Mouse (Mus musculus): ENCODE measurements around the gene Tbc1d2b.

Tbc1d2b gene

DNA sequence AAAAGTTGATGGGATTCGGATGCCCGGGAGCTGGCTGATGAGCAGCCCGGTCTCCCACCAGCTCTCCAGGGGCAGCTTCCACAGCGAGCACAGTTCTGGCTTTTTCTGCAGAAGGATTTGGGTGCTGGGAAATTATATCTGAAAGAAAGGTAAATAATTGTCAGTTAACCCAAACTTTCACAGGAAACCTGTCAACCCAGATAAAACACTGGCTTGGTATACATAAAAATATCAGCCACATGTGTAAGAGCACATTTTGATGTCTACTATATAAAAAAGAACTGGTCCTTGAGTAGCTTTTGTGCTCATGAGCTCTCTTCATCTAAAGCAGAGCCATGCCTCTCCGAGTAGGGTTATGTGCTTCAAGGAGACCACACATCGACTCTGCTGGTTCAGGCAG, 29.6 kb downstream of the Tbc1d2b start:
- no peak for DNase-seq

GRCm38 (mm10) chr9:90240560-90240959, 30.0 kb downstream of the Tbc1d2b start:
- DNase-seq: no peak

DNA sequence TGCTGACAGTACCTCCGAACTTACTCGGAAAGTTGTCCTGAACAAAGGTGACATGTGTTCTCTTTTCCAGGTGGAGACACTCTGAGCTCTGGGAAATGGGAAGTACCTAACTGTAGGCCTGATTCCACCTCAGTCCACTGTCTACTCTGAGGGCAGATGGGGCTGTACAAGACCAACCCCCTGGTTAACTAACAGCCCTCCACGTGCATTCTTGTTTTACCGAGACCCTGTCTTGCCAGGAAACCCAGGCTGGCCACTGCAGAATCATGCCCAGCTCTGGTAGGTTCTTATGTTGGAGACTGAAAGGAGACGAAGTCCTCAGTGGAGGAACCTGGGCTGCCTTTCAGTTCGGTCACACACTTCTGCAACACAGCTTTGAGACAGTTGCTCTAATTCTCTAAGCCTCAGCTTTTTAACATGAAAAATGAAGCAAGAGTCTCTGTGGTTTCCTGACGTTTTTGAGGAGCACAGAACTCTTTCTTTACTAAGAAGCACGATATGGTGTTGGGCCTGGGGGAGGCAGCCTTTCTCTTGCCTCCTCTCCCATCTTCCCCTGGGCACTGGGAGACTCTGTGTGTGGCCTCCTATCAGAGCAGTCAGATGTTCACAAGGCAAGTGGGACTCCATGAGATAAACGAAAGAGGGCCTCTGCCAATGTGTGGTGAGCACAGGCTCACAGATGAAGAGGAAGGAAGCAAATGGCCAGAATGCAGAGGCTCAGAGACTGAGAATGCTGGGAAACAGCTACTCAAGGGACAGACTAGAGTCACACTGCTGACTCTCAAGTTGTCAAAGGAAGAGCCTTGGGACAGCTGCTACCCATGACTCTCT, 33.2 kb downstream of the Tbc1d2b start:
- no peak for DNase-seq

- no peak for DNase-seq
Measured at GRCm38 (mm10) chr9:90236817-90237216, 33.8 kb downstream of the Tbc1d2b start.

DNA sequence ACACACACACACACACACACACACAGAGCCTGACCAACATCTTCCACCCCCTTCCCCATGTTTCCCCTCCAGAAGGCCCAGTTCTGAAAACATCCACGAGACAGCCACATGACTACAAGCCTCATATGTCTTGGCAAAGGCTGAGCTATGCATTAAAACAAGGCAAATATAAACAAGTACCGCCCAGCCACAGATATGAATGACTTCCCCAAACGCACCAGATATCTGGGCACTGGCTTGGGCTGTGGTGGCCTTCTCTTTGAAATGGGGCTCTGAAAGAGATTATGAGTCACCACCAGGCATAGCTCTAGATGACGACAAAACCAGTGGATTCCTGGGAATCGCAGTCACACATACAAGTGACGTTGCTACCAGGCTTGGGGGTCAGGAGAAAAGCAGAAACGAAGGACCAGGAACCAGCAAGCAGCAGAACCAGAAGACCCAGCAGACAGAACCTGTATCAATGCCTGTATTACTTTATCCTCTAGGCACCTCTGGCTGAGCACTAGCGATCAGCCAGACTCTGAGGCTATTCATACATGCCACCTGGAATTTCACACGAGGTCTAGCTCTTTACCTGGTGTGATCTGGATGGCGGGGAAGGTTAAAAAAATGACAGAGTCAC, 35.2 kb downstream of the Tbc1d2b start:
- DNase-seq: no peak

DNA sequence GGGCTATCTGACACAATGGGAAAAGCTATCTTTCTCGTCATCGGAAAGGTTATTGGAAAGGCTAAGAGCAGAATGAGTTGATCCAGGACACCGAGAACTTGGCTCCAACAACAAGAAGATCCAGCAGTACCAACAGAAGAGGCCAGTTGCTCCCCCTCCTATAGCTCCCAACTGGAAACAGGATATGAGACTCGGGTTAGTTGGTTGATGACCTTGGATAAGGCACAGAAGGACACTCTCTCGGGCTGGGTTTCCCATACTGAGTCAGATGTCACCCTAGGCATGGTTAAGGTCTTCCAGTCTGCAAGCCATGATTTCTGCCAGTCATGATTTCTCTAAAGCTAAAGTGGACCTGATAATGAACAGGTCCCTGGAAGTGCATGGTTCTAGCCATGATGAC, 35.8 kb downstream of the Tbc1d2b start:
- no peak for DNase-seq

DNA sequence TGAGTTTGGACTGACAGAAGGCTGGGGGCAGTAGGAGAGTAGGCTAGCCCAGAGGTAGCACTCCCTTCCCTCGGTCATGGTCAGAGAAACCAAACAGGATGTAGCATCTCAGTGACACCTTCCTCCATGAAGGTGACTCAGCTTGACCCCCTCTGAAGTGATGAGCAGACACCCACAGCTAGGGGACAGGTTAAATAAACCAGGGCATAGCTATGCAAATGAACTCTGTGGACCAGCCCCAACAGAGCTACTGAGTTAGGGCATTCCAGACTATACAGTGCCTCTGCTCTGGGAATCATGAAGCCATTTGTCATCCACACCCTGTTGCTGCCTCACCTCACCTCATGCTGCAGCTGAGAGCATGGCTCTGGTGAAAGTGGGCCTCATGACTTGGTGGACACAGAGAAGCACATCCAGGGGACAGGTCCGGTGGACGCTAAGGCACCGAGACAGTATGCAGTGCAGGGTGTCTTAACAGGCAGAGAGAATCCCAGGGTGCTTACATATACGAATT, 36.6 kb downstream of the Tbc1d2b start:
- DNase-seq: no peak

- no peak for DNase-seq
Measured at GRCm38 (mm10) chr9:90232781-90233690, 37.6 kb downstream of the Tbc1d2b start.

- no peak for DNase-seq
Measured at GRCm38 (mm10) chr9:90227171-90227570, 43.4 kb downstream of the Tbc1d2b start.

- no peak for DNase-seq
Measured at GRCm38 (mm10) chr9:90226742-90227096, 43.9 kb downstream of the Tbc1d2b start.

DNA sequence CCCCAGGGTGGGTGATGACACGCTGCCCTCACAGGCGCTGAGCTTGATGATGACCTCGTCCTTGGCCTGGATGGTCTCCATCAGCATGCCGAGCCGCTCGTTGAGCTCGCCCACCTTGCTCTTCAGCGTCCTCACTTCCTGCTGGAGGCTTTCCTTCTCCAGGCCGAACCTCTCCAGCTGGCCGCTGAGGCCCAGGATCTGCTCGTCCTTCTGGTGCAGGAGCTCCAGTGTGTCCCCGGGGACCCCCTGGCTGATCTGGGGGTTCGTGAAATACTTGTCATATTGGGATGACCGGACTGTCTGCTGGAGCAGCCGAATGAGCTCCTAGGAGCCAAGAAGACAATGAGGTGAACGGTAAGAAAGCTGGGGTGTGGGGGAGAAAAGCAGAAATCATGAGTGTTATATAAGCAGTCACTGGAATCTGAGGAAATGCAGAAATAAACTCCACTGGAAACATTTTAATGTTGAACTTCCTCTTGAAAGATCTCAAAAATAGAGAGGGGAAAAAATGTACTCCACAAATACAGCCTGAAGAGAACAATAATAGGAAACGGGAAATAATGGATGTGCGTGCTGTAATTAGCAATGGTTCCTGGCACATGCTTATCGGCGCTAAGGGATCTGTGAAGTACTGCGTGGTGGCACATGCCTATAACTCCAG, 44.4 kb downstream of the Tbc1d2b start:
- no peak for DNase-seq

- peak; percentile 41 for DNase-seq
Measured at GRCm38 (mm10) chr9:90222275-90222674, 48.3 kb downstream of the Tbc1d2b start.

GRCm38 (mm10) chr9:90217501-90217900, 53.1 kb downstream of the Tbc1d2b start:
- DNase-seq: no peak

DNA sequence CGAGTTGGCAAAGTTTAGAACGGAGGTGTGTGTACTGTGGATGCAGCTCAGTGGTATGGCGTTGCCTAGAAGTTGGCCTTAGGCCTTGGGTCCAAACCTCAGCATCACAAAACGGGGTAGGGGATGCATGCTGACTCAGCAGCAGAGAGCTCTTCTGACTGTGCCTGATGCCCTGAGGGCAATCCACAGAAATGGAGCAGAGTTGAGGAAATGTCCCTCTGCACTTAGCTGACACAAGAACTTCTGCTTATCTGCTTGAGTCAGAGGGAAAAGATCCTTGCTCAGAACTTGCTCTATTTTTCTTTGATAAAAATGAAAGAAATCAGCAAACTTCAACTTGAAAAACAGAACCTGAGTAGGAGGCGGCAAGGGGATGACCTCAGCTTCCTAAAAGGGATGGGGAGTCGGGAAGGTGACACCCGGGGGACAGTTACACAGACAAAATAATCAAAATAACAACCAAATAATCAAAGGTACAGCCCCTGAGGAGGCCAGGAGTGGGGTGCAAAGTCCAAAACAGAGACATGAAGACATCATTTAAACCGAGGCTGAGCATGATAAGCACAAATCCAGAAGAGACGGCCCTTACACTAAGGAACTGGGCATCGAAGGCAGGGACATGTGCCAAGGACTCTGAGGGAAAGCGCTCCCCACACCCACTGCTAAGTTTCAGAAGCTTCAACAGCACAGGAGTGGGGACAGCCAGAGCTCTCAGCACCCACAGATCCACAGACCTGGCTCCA, 54.2 kb downstream of the Tbc1d2b start:
- no peak for DNase-seq

DNA sequence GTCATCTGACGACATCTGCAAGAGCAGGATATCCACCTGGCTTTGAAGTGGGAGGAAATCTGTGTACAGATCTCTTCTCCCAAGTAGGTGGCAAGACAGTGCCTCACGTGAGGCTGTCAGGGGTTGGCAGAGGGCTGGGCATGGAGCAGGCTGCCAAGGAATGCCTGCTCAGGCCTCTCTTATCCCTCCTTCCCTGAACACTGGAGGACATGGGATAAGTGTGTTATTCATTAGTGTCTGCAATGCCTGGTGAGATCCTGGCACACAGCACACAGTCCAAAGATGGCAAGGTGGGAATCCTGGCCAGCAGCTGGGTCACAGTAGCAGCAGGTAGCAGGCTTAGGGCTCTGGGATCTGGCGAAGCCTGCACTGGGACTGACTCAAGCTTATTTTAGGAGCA, 57.5 kb downstream of the Tbc1d2b start:
- DNase-seq: peak; percentile 52

DNA sequence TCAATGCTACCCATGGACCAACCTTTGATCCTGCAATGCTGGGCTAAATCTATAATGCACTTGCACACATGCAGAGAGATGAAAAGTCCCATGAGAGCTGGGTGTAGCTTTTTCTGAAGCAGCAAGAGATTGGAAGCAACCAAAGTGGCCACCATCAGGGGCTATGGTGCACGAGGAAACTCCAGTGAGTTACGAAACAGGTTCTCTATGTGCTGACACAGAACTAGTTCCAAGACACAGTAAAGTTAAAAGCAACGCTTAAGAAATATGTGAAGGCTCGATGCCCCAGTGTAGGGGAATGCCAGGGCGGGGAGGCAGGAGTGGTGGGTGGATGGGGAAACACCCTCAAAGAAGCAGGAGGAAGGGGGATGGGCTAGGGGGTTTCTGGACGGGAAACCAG, 61.9 kb downstream of the Tbc1d2b start:
- DNase-seq: no peak

- no peak for DNase-seq
Measured at GRCm38 (mm10) chr9:90207808-90208207, 62.8 kb downstream of the Tbc1d2b start.

- peak; percentile 67 for DNase-seq
Measured at GRCm38 (mm10) chr9:90206500-90206899, 64.1 kb downstream of the Tbc1d2b start.

DNA sequence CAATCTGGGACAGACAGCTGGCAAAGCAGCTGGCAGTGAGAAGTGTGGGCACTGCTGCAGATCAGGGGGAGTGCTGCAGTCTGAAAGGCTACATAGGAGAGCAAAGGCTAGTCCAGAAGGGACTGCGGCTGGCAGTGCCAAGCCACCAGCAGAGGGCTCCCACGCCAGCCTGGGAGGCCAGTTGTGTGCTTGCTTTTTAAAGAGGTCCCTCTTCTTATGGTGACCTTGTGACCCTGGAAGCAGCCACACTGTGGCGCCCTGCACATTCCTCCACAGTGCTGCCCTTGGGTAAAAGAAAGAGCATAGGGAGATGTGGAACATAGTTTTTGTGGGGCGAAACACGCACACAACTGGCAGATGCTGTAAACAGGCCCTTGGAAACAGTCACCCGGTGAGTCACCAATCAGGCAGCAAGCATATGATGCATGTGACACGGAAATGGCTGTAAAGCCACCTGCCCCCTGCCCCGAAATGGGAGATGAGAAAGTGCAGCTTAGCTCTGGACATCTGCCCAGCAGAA, 66.1 kb downstream of the Tbc1d2b start:
- no peak for DNase-seq

DNA sequence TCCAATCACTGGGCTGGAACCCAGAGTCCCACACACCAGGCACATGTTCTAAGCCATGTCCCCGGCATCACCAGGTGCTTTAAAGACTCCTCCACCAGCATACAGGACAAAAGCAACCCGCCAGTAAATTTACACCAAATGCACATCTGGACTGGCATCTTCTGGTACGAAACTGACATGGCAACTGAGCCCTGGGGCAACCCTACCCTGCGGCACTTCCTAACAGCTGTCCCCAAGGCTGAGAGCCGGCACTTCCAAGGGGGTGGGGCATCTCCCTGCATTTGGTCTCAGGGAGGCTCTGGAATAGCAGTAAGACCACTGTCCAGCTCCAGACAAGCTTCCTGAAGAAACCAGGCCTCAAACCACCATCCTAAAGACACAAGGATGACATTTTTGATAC, 67.4 kb downstream of the Tbc1d2b start:
- DNase-seq: no peak

GRCm38 (mm10) chr9:90201541-90201940, 69.1 kb downstream of the Tbc1d2b start:
- DNase-seq: no peak

- DNase-seq: no peak
Measured at GRCm38 (mm10) chr9:90201096-90201495, 69.5 kb downstream of the Tbc1d2b start.

Measured in cerebellum, adult 9-11 months (tissue).